Mouse (Mus musculus): ENCODE measurements around the gene Map3k1. TPM values are rescaled to one million over a fixed set of nuclear protein-coding genes. Genes with fewer than 3 reads are reported as not detected.

The Map3k1 gene
- polyA plus RNA-seq, 1 experiment from 2014 or later, result 13.3 TPM

DNA sequence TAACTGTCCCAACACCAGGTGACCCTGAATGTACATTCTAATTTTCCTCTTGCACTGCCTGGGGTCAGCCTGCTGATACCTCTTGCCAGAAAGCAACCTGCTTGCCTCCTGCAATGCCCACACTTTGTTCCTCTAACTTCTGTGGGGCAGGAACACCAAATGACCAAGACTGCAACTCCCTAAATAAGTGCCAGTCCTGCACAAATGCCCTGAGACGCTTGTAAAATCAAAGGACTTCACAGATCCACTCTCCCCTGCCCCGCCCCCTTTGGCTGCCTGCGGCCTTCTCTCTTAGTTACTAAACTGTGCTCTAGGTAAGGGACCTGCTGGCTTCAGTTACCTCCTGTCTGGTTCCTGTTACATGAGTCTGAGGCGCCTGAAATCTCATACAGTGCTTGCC, 7.9 kb downstream of the Map3k1 start:
- peak; percentile 63 for DNase-seq (ENCODE audit: low spot score)
- Histone ChIP-seq H3K4me3 (ENCODE audit: low read depth, low read length) (no peak overlapping the region), H3K27me3 (ENCODE audit: control insufficient read depth, insufficient read depth, low read length) (no peaks in the 10 kb centered on the region), H3K4me1 (replicated peaks; ENCODE audit: control insufficient read depth, insufficient read depth) (peaks cover 31% of the 10 kb centered on the region), H3K9me3 (ENCODE audit: control insufficient read depth, low read length) (no peaks in the 10 kb centered on the region), H3K4me2 (replicated peaks; ENCODE audit: low read depth) (no peak overlapping the region), H3K36me3 (ENCODE audit: control insufficient read depth, insufficient read depth, low read length) (no peaks in the 10 kb centered on the region), H3K9ac (ENCODE audit: low read length) (no peak overlapping the region), H3K27ac (replicated peaks) (no peak overlapping the region)
- 43% methylated on average over 4 of the region's 4 CpGs for WGBS
- no peak for ATAC-seq (ENCODE audit: low FRiP score, low TSS enrichment)
- TF ChIP-seq CTCF (IDR thresholded peaks at IDR 0.05; ENCODE audit: low read depth), result no peak
- no peak for TF ChIP-seq EP300 (optimal IDR thresholded peaks at IDR 0.05)

- Histone ChIP-seq H3K4me2 (replicated peaks; ENCODE audit: low read depth) (no peak overlapping the region), H3K27ac (replicated peaks) (peak overlapping the region; percentile 86), H3K36me3 (ENCODE audit: control insufficient read depth, insufficient read depth, low read length) (no peaks in the 10 kb centered on the region; the same call in 1 of the 2 replicates), H3K9me3 (ENCODE audit: control insufficient read depth, low read length) (no peaks in the 10 kb centered on the region), H3K27me3 (ENCODE audit: control insufficient read depth, insufficient read depth, low read length) (no peaks in the 10 kb centered on the region), H3K4me1 (replicated peaks; ENCODE audit: control insufficient read depth, insufficient read depth) (peaks cover 28% of the 10 kb centered on the region), H3K9ac (ENCODE audit: low read length) (no peak overlapping the region), H3K4me3 (ENCODE audit: low read depth, low read length) (no peak overlapping the region)
- ATAC-seq (ENCODE audit: low FRiP score, low TSS enrichment) (peak; percentile 37), DNase-seq (ENCODE audit: low spot score) (no peak)
- WGBS, result 55% methylated on average over 12 of the region's 12 CpGs
- no peak for TF ChIP-seq EP300 (optimal IDR thresholded peaks at IDR 0.05)
- TF ChIP-seq CTCF (IDR thresholded peaks at IDR 0.05; ENCODE audit: low read depth), result no peak
Observed at GRCm38 (mm10) chr13:111798044-111798443, 10.7 kb downstream of the Map3k1 start.

- H3K4me2 ChIP-seq (replicated peaks; ENCODE audit: low read depth), result peak overlapping the region; percentile 37
- peak; percentile 92 for ATAC-seq (ENCODE audit: low FRiP score, low TSS enrichment)
- TF ChIP-seq CTCF (IDR thresholded peaks at IDR 0.05; ENCODE audit: low read depth), result no peak
- TF ChIP-seq EP300 (optimal IDR thresholded peaks at IDR 0.05), result no peak
- peak; percentile 89 for DNase-seq (ENCODE audit: low spot score)
- no peaks in the 10 kb centered on the region; the same call in 1 of the 2 replicates for H3K36me3 ChIP-seq (ENCODE audit: control insufficient read depth, insufficient read depth, low read length)
- H3K4me3 ChIP-seq (ENCODE audit: low read depth, low read length), result no peak overlapping the region
- no peaks in the 10 kb centered on the region for H3K9me3 ChIP-seq (ENCODE audit: control insufficient read depth, low read length)
- peaks cover 28% of the 10 kb centered on the region for H3K4me1 ChIP-seq (replicated peaks; ENCODE audit: control insufficient read depth, insufficient read depth)
- WGBS, result 13% methylated on average over 8 of the region's 8 CpGs
- H3K9ac ChIP-seq (ENCODE audit: low read length), result no peak overlapping the region
- no peaks in the 10 kb centered on the region for H3K27me3 ChIP-seq (ENCODE audit: control insufficient read depth, insufficient read depth, low read length)
- peak overlapping the region; percentile 86 for H3K27ac ChIP-seq (replicated peaks)
Observed at GRCm38 (mm10) chr13:111797021-111797420, 11.8 kb downstream of the Map3k1 start.

GRCm38 (mm10) chr13:111796191-111796920, 12.4 kb downstream of the Map3k1 start:
- Histone ChIP-seq H3K9ac (ENCODE audit: low read length) (peak overlapping the region; percentile 35; the same call in 1 of the 2 replicates), H3K27ac (replicated peaks) (peak overlapping the region; percentile 86), H3K36me3 (ENCODE audit: control insufficient read depth, insufficient read depth, low read length) (no peaks in the 10 kb centered on the region; the same call in 1 of the 2 replicates), H3K4me2 (replicated peaks; ENCODE audit: low read depth) (peak overlapping the region; percentile 20), H3K4me1 (replicated peaks; ENCODE audit: control insufficient read depth, insufficient read depth) (peaks cover 30% of the 10 kb centered on the region), H3K9me3 (ENCODE audit: control insufficient read depth, low read length) (no peaks in the 10 kb centered on the region), H3K27me3 (ENCODE audit: control insufficient read depth, insufficient read depth, low read length) (no peaks in the 10 kb centered on the region), H3K4me3 (ENCODE audit: low read depth, low read length) (no peak overlapping the region)
- DNase-seq (ENCODE audit: low spot score), result peak; percentile 87
- 14% methylated on average over 11 of the region's 11 CpGs for WGBS
- peak; percentile 85 for ATAC-seq (ENCODE audit: low FRiP score, low TSS enrichment)
- TF ChIP-seq CTCF (IDR thresholded peaks at IDR 0.05; ENCODE audit: low read depth) (no peak), EP300 (optimal IDR thresholded peaks at IDR 0.05) (no peak)

GRCm38 (mm10) chr13:111792975-111793287, 15.9 kb downstream of the Map3k1 start:
- Histone ChIP-seq H3K27ac (replicated peaks) (no peak overlapping the region), H3K9me3 (ENCODE audit: control insufficient read depth, low read length) (no peaks in the 10 kb centered on the region), H3K4me1 (replicated peaks; ENCODE audit: control insufficient read depth, insufficient read depth) (peaks cover 29% of the 10 kb centered on the region), H3K27me3 (ENCODE audit: control insufficient read depth, insufficient read depth, low read length) (no peaks in the 10 kb centered on the region), H3K4me2 (replicated peaks; ENCODE audit: low read depth) (no peak overlapping the region), H3K9ac (ENCODE audit: low read length) (no peak overlapping the region), H3K36me3 (ENCODE audit: control insufficient read depth, insufficient read depth, low read length) (no peaks in the 10 kb centered on the region; the same call in 1 of the 2 replicates), H3K4me3 (ENCODE audit: low read depth, low read length) (no peak overlapping the region)
- DNase-seq (ENCODE audit: low spot score) (no peak), ATAC-seq (ENCODE audit: low FRiP score, low TSS enrichment) (no peak)
- no peak for TF ChIP-seq EP300 (optimal IDR thresholded peaks at IDR 0.05)
- TF ChIP-seq CTCF (IDR thresholded peaks at IDR 0.05; ENCODE audit: low read depth), result no peak
- 78% methylated on average over 14 of the region's 14 CpGs for whole genome bisulfite sequencing

All from stomach, postnatal 0 days (tissue).